Mouse (Mus musculus) B cell, adult 67 days (primary cell): Measurements from ENCODE around the gene Tmpo. TPM values are rescaled to one million over a fixed set of nuclear protein-coding genes. Genes with fewer than 3 reads are reported as not detected.

Experiments used
- total RNA-seq, 2 experiments: library from RNA; stranded (reverse); gene quantifications; 4 replicates each; pipeline ENCODE4 v1.2.4; 2023

The Tmpo gene
- 100 to 1,000 TPM; 172 to 188 TPM for total RNA-seq

GRCm38 (mm10) chr10:91180761-91181460, at the start of gene Tmpo:
Gene Tmpo, minus strand, starts transcription at chr10:91181315.

GRCm38 (mm10) chr10:91123828-91124822, 57.0 kb downstream of the Tmpo start, which contains the start of gene Slc25a3:
Gene Slc25a3, minus strand, starts transcription at chr10:91124059.

Other genes starting within 250 kb of the Tmpo start
- 10 to 100 TPM; 24.7 to 26.7 TPM for gene Apaf1, start 98.5 kb downstream of the Tmpo start, total RNA-seq
- gene Ikbip, start 98.4 kb downstream of the Tmpo start, total RNA-seq = 1 to 10 TPM; 3.9 to 5.9 TPM
- gene Slc25a3, start 57.3 kb downstream of the Tmpo start, total RNA-seq = 100 to 1,000 TPM; 509 to 559 TPM